Mouse (Mus musculus) urinary bladder, postnatal 36 days (tissue): ENCODE measurements at regions not wholly inside any gene's neighbourhood (a gene's known extent, or its start where the extent isn't known, plus 50 kb on each side); places are given as distances from the start of the nearest gene placed in this dataset.

Source experiments
- DNase-seq, 2 experiments: peaks; one replicate each; pipeline ENCODE4 v3.0.0; 2022; ENCODE audit warnings: low spot score in 2 of 2, mixed read lengths in 1 of 2

DNA sequence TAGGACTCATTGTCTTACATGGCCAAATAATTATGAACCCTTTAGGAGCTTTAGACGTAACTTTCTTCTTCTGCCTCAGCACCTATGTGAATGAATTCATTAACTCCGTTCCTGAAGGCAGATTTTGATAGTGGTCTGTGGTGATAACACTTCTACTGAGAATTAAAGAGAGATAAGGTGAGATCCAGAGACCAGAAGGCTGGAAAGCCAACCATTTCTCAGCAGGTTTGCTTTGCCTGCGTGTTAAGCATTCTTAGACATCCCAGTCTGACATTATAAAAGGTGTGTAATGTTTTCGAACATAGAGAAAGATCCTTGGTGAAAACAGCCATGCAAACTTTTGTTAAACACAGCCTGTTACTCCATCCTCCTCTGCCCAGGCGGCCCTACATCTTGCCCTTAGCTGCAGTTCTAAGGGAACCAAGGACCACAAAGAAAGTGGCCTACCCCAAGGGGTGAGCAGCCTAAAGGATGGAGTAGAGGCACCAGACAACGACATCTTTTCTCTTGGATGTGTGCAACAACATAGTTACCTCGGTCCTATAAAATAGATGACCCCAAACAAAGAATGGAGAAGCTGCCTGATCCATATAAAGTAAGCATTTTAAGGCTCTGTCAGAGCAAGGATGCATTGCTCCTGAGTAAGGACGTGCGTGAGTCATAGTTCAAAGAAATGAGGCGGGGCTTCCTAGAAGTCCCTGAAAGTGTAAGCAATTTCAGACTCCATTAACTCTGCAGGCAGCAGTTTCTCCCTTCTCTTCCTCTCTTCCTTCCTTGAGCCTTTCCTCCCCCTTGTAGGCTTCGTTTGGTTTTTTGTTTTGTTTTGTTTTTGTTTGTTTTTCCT is 55.1 kb upstream of the Xpr1 start:
- no peak for DNase-seq

DNA sequence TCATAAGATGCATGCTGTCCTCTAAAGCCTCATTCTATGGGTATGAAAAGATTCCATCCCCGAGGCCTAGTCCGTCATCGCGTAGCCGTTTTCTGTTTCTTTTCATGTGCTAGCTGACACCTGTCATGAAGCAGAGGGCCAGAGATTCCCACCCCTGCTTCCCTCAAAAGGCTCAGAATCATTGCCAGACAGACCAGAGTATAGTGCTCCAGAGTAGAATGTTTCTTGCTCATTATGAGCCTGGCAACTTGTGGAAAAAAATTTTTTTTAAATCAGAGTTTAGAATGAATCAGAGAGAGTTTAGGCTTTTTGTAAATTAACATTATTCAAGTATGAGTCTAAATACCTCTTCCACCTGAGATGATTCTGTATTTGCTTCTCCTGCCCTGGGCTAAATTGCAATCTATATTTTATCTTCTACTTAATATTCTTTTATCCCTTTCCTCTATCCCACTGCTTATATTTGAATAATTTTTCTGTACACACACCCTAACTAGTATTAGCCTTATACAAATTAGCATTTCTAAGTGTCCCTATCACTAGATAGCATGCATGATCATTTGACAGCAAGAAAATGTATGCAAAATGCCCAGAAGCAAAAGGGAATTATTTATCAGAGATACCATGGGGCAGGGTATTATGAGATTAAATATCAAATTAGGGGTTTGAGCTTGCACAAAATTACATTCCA is 55.9 kb upstream of the Xpr1 start:
- no peak for DNase-seq

DNA sequence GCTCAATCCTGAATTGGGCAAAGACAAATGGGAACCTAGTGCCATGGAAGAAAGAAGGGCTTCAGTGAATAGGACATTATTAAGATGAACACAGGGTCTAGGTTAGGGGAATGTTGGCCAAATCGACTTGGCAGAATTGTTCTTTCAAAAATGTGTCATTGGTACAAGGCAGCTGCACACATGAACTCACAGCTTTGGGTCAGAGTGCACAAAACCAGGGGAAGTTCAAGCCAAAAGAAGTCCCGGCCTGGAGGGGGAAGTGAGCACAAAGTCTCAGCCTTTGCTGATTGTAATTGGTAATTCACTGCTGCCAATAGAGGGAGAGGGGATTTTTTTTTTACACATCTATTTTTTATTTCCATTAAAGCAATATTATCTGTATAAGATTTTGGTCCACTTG is 57.8 kb upstream of the Xpr1 start:
- DNase-seq, result no peak

DNA sequence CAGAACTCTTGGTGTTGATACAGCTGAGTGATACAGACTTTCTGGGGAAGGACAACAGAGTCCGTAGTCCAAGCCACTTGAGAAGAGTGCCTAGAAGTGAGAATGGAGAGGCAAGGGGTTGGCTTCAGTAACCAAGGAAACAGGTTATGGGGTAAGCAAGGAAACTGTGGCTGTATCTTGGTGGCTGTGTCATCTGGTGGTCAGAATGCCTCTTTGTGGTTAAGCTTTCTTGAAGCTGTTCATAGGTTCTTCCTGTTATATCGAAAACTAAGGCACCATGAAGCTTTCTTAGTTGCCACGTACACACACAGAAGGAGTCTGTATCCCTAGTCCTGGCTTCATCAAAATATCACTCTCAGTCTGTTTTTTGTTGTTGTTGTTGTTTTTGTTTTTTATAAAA is 59.0 kb upstream of the Xpr1 start:
- no peak for DNase-seq

DNA sequence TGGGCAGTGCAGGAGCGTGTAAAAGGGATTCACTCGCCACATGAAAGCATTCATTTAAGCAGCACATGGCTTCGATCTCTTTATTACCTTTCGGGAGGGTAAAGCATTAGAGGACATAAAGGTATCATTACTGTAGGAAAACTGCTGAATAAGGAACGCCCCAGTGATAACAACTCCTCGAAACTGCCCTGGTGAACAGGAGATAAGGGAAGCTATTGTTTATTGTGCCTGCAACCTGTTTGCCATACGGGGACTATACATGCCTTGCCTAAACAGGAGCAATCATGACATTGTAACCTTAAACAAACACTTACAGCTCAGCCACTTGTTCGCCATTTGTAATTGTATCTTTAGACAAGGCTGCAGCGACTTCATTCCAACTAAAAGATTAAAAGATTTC is 64.9 kb upstream of the Xpr1 start:
- DNase-seq, result no peak

DNA sequence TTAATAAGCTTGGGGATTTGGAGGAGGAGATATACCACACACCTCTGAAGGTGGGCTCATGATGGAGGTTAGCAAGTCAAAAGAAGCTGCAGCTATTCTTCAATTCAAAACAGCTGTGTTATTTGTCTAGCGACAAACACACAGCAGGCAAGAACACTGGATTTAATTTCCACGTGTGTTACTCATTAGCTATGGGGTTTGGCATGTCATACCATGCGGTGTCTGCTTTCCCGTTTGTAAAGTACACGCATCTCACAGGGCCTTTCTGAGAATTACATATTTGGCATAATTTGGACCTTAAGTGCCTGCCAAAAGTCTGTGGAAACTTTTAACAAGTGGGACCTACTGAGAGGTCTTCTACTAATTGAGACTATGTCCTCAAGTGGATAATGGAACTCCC is 65.5 kb upstream of the Xpr1 start:
- DNase-seq, result no peak

DNA sequence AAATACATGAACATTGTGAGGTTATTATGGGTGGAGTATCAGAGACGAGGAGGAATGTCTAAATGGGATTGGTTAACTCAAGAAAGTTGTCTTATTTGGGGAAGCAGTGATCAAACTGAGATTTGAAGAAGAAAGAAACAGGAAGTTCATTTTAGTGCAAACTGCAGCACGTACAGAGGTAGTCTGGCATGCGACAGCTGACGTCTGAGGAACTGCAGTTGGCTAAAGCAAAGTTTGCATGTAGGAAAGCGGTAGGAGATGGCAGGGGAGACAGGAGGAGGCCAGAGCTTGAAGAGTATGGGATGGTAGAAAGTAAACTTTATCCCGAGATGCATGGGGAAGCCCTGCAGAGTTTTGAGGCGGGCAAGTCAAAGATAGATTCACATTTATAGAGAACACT is 66.5 kb upstream of the Xpr1 start:
- no peak for DNase-seq

DNA sequence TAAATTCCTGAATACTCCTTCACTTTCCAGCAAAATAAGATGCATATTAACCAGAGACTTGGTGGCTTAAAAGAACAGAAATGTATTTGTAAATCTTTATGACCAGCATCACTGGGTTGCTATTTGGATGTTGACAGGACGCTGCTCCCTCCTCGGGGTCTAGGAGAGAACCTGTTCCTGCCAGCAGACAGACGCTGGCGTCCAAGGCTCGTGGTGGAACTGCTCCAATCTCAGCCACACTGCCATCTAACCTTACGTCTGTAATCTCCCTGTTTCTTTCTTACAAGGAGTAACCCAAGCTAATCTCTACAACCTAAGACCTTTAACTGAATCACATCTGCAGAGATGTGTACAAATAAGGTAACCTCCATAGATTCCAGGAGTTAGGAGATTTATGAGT is 70.1 kb upstream of the Acbd6 start:
- DNase-seq, result no peak

DNA sequence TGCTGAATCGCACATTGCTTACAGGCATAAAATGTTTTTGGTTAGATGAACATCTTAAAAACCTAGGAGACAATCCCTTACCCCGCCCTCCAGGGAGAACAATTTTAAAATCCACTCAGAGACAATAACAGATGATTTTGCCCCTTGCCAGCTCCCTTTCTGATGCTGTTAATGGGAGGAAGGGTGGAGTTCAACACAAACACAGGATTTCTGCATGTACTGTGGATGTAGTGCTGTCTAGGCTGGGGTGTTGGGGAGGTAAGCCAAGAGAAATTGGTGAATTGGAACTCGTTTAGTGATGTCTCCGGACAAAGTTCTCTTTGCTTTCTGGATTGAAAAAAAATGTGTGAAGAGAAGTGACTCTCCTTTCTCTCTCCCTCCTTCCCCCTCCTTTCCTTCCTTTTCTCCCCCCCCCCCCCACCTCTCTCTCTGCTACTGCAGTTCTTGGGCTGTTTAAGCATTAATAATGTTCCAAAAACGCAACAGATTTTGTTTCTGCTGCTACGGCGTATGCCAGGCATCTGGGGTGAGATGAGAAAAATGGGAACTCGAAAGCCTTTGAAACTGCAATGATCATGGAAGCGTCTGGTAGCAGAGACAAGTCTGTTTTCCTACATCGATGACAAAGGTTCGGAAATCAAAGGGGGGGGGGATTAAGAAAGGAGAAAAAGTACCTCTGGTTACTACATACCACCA is 68.8 kb upstream of the Acbd6 start:
- DNase-seq, result no peak

DNA sequence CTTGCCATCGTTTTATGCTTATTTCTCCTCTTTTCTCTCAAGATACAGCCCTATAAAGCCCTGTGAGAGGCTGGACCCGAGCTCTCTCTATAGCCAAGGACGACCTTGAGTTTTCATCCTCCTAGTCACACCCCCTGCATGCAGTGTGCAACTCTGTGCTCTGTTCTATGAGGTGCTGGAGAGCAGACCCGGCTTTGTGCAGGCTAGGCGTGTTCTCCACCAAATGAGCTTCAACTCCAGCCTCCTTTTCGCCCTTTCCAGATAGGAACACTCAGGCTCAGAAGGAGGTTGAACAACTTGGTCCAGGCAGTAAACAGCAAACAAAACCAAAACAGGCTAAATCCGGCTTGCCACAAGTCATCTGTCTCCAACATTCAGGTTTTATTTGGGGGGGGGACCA is 67.8 kb upstream of the Acbd6 start:
- DNase-seq, result no peak

DNA sequence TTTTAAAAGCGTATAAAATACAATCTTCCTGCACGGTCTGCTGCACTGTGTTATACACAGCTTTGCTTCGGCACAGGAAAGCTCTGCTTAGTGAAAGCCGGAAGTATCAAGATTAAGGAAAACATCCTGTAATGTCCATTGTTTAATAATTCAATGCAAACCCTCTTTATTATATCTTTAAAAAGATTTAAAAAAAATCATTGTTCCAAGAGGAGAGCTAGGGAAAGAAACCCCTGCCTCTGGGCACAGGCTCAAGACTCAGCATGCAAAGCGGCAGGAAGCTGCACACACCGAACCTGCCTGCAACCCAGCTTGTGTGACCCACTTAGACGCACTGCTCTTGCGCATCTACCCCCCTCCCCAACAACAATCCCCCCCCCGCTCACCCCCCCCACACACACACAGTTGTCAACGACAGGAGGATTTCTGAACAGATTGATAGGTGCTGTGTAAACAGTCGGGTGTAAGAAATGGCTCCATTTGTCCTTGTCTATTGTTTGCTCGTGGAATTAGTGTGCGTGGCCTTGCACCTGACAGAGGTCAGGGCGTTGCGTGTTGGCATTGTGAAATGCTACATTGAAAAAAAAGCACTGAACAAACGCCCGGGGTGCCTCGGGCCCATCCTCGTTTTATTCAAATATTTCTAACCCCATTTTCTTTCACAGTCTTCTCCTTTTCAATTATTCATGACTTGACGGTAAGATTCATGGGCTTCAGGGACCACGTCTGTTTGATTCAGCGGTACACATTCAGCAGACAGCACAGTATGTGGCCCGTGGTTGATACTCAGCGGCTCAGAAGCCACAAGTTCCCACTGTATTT is 66.5 kb upstream of the Acbd6 start:
- DNase-seq, result no peak

DNA sequence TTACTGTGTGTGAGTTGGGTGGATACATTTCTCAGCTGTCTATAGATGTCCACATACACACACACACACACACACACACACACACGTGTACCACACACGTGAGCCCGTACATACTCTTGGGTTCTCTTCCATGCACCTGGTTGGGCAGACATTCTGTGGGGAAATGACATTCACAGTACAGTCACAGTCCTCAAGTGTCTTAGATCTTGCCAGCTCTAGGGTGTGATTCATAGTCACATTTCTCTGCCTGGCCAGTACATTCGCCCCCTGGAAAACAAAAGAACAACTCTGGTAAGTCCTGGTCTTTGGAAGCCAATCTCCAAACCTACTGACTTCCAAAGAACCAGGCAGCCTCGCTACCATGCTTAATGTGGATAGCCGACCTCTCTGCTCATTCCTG is 64.6 kb upstream of the Acbd6 start:
- no peak for DNase-seq

DNA sequence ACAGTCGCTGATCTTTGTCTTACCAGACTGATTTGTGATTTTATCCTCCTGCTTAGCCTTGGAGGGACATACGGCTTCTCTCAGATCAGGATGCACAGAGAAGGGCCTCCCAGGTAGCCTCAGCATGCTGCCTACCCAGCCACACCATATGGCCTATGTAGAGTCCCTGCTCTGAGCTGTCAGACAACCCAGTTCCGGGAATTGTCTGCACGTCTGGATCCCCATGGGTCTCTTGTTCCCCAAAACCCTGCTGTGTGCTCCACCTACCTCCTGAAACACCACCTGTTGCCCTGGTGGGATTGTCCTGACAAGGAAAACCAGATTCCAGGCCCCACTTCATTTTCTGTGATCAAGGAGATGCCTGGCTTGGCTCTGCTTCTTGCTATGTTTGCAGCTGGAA is 64.1 kb upstream of the Acbd6 start:
- no peak for DNase-seq

DNA sequence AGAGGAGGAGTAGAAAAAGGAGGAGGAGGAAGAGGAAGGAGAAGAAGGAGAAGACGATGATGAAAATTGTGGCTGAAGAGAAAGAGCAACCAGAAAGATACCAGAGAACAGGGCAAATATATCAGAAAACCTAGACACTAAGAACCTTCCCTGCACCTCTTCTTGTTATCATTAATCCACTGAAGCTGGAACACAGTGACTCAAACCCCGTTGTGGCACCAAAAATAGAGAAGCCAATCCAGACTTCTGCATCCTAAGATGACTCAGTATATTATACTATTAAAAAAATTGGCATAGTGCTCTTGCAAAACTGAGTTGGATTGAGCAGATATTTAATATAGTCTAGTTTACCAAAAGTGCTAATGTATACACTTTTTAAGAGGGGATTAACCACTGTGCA is 63.6 kb upstream of the Acbd6 start:
- DNase-seq, result no peak

DNA sequence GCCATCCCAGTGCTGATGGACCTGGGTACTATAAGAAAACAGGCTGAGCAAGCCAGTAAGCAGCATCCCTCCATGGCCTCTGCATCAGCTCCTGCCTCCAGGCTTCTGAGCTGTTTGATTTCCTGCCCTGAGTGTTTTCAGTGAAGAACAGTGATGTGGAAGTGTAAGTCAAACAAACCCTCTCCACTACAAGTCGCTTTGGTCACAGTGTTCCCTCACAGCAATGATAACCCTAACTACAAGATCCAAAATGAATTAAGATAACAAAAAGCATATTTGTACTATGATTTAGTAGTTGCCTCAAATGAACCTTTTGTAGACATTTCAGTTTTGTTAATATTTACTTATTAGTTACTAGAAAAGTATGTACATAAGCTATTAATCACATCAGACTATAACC is 58.2 kb upstream of the Acbd6 start:
- DNase-seq, result no peak

DNA sequence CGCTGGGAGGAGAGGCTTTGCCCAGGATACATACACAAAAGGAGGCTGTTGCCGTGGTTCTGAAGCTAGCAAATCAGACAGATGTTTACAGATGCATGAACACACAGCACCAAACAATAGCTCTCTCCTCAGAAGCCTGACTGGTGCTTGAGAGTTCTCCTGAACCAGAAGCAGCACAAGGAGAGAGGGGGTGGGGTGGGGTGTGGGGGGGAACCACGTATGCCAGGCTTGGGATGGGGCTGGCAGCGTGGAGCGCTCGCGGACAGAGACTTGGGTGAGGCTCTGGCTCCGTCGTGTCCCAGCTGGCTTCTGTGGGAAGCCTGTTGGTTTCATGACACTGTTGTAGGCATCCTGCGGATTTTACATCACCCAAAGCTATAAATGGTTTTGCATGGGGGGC is 55.1 kb upstream of the Acbd6 start:
- no peak for DNase-seq

DNA sequence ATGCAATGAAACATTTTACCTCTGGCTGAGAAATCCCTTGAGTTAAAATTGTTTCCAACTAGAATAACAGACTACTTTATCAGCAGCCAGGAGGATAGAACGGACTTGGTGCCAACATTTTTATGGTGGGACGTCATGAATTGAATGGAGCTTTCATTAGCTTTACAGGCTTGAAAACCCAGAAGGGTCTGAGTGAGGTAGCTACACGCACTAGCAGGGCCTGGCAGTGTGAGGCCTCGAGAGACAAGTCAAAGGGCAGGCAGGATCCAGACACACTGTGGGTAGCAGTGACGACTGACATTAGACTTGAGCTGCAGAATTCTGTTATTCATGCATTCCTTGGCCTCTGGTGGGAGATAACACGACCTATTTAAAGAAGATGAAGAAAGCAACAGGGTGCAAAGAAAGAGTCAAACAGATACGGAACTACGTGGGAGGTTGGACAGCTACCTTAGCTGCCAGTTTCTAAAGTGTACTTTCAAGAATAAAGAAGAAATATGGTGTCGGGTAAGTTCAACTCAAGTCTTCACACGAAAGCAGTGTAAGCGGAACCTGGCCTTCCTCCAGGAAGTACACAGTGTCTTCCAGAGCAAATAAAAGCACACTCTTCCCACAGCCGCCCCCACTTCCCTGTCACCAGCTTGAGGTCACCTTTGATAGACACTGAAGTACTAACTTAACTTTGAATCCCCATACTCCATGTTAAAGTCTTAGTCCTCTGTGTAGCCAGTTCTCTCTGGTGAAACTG is 53.2 kb upstream of the Acbd6 start:
- peak in 1 of 2 experiments; percentile 5 for DNase-seq

DNA sequence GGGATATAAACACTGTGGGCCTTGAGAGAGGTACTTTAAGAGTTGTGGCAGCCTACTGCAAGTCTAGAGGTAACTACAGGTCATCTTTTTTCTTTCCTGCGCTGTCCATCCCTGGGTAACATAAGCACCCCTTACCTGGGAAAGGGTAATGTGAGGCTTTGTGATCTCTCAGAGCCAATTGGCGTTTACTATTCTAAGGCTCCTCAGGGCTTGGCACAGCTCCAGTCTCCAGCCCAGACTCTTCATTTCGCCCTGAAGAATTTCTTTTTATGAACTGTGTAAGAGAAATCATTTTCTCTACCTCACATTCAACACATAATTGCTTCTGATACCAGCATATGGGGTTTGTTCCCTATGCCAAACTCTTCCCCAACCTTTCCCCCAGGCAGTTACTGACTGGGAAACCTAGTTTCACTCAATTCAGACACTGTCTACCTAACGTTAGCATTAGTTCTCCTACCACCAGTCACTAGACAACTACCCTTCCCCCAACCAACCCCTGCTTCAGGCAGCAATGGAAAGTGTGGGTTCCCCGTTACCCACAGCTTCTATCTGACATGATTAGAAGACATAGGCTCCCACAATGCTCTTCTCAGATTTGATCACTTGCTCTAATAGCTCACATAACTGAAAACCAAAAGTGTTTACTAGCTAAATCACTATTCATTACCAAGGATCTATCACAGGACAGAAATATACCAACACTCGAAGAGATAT is 52.4 kb upstream of the Acbd6 start:
- no peak for DNase-seq
